Mouse (Mus musculus) bone marrow, adult 2 months (tissue): ENCODE measurements around the gene Ttc7b.

Experiments
- CTCF ChIP-seq: fragments of 200-500 bp; IDR thresholded peaks from 2 replicates; pipeline ENCODE4 v1.5.1; 2011; ENCODE audit warnings: low read length, control low read depth; ENCODE audit not compliant: control insufficient read depth, insufficient read depth
- POLR2A ChIP-seq: fragments of 200-500 bp; IDR thresholded peaks from 2 replicates; pipeline ENCODE4 v1.6.1; 2011; ENCODE audit warnings: low read depth, mild to moderate bottlenecking, control low read depth, low read length, borderline replicate concordance; ENCODE audit not compliant: control insufficient read depth

GRCm38 (mm10) chr12:100501261-100501660 is 19.4 kb downstream of the Ttc7b start:
- TF ChIP-seq CTCF, result no peak
- no peak for TF ChIP-seq POLR2A
